Mouse (Mus musculus) testis, adult 2 months (tissue): ENCODE measurements at regions not wholly inside any gene's neighbourhood (a gene's known extent, or its start where the extent isn't known, plus 50 kb on each side); places are given as distances from the start of the nearest gene placed in this dataset.

ENCODE experiments used
- CTCF ChIP-seq: fragments of 200-500 bp; IDR thresholded peaks from 2 replicates; pipeline ENCODE4 v1.5.1; 2012; ENCODE audit warnings: low read depth, mild to moderate bottlenecking, inconsistent platforms, low read length, moderate library complexity; ENCODE audit not compliant: control insufficient read depth, insufficient read depth, insufficient replicate concordance
- POLR2A ChIP-seq: fragments of 200-500 bp; IDR thresholded peaks from 2 replicates; pipeline ENCODE4 v1.6.1; 2012; ENCODE audit warnings: low read depth, mild to moderate bottlenecking, inconsistent platforms, low read length, moderate library complexity; ENCODE audit not compliant: control insufficient read depth

GRCm38 (mm10) chr17:9598131-9598530 lies 71.4 kb downstream of the Pabpc6 start:
- TF ChIP-seq CTCF, result no peak
- TF ChIP-seq POLR2A, result no peak
